Mouse (Mus musculus) ES-Bruce4 (cell line): Measurements from ENCODE around the gene Mkrn2. TPM values are rescaled to one million over a fixed set of nuclear protein-coding genes. Genes with fewer than 3 reads are reported as not detected.
A peak's percentile ranks its signal among the peaks of the same experiment; 100 is the strongest.

ENCODE experiments used
- H3K27ac ChIP-seq: 2 replicates; pipeline ENCODE4 v1.5.1; 2012; ENCODE audit warnings: low read length, inconsistent platforms; ENCODE audit not compliant: insufficient read depth
- H3K27me3 ChIP-seq: 2 replicates; pipeline ENCODE4 v1.6.1; 2012; ENCODE audit warnings: mild to moderate bottlenecking, low read length, inconsistent platforms; ENCODE audit not compliant: control insufficient read depth, poor library complexity, insufficient read depth, severe bottlenecking
- H3K36me3 ChIP-seq: 2 replicates; pipeline ENCODE4 v1.6.1; 2012; ENCODE audit warnings: inconsistent platforms, mild to moderate bottlenecking, low read length, moderate library complexity; ENCODE audit not compliant: control insufficient read depth, poor library complexity, insufficient read depth, severe bottlenecking
- H3K4me1 ChIP-seq: one replicate; pipeline ENCODE4 v1.8.1; 2011; ENCODE audit warnings: low read length; ENCODE audit not compliant: control insufficient read depth, insufficient read depth
- H3K4me3 ChIP-seq: 2 replicates; pipeline ENCODE4 v1.5.1; 2011; ENCODE audit warnings: low read depth, mild to moderate bottlenecking, low read length
- H3K9ac ChIP-seq: 2 replicates; pipeline ENCODE4 v1.6.1; 2012; ENCODE audit warnings: low read depth, mild to moderate bottlenecking, inconsistent platforms; ENCODE audit not compliant: poor library complexity, severe bottlenecking
- H3K9me3 ChIP-seq: replicated peaks from 2 replicates; pipeline ENCODE4 v1.6.1; 2012; ENCODE audit warnings: mild to moderate bottlenecking, low read length, inconsistent platforms; ENCODE audit not compliant: control insufficient read depth, poor library complexity, insufficient read depth, severe bottlenecking
- CTCF ChIP-seq: IDR thresholded peaks from one replicate; pipeline ENCODE4 v1.8.1; 2011; ENCODE audit warnings: low read depth, low read length
- EP300 ChIP-seq: IDR thresholded peaks from 2 replicates; pipeline ENCODE4 v1.6.1; 2011; ENCODE audit warnings: low read depth, low read length; ENCODE audit not compliant: insufficient read depth
- POLR2A ChIP-seq: IDR thresholded peaks from one replicate; pipeline ENCODE4 v1.8.1; 2011; ENCODE audit warnings: low read length; ENCODE audit not compliant: insufficient read depth
- polyA plus RNA-seq: library from polyadenylated mRNA; stranded (reverse); fragments of >200 nt; gene quantifications from 2 replicates; pipeline ENCODE4 v1.2.4, GENCODE M21; 2011; ENCODE audit warnings: low read depth; ENCODE audit not compliant: missing spikeins, insufficient read depth, insufficient read length

The Mkrn2 gene
- 45.1 and 45.8 TPM in 2 replicates for polyA plus RNA-seq

- H3K9ac ChIP-seq: peak within 1 kb of the TSS; percentile 97
- H3K4me3 ChIP-seq: peak within 1 kb of the TSS; percentile 100
- H3K36me3 ChIP-seq: no peaks in the 10 kb centered on the region
- no peaks in the 10 kb centered on the region for H3K9me3 ChIP-seq
- no peaks in the 10 kb centered on the region for H3K27me3 ChIP-seq
- H3K27ac ChIP-seq: no peak within 1 kb of the TSS
- H3K4me1 ChIP-seq: no peaks in the 10 kb centered on the region
- TF ChIP-seq POLR2A (peak; percentile 41), CTCF (no peak), EP300 (0 out of 2 replicates have a peak, but pooled peaks have one; percentile 37)
Measured at GRCm38 (mm10) chr6:115601715-115602523, at the start of gene Mkrn2. Gene Mkrn2, plus strand, starts transcription at chr6:115601902.

GRCm38 (mm10) chr6:115555485-115555884 lies 46.2 kb upstream of the Mkrn2 start:
- H3K9me3 ChIP-seq: no peaks in the 10 kb centered on the region
- H3K4me3 ChIP-seq: no peak overlapping the region
- H3K36me3 ChIP-seq: peaks cover 5% of the 10 kb centered on the region; the same call in 1 of the 2 replicates
- no peak overlapping the region for H3K27ac ChIP-seq
- no peaks in the 10 kb centered on the region for H3K27me3 ChIP-seq
- no peaks in the 10 kb centered on the region for H3K4me1 ChIP-seq
- no peak overlapping the region for H3K9ac ChIP-seq
- TF ChIP-seq POLR2A (no peak), CTCF (no peak), EP300 (no peak)

GRCm38 (mm10) chr6:115558176-115558575 lies 43.5 kb upstream of the Mkrn2 start:
- H3K27ac ChIP-seq: no peak overlapping the region
- no peaks in the 10 kb centered on the region for H3K27me3 ChIP-seq
- H3K9me3 ChIP-seq: no peaks in the 10 kb centered on the region
- H3K9ac ChIP-seq: no peak overlapping the region
- H3K36me3 ChIP-seq: peaks cover 9% of the 10 kb centered on the region; the same call in 1 of the 2 replicates
- H3K4me3 ChIP-seq: no peak overlapping the region
- TF ChIP-seq EP300: no peak
- TF ChIP-seq POLR2A: no peak
- TF ChIP-seq CTCF: no peak
- H3K4me1 ChIP-seq: no peaks in the 10 kb centered on the region

- Histone ChIP-seq H3K36me3 (peaks cover 13% of the 10 kb centered on the region), H3K27me3 (no peaks in the 10 kb centered on the region), H3K27ac (no peak overlapping the region), H3K4me3 (no peak overlapping the region), H3K9me3 (no peaks in the 10 kb centered on the region), H3K9ac (no peak overlapping the region), H3K4me1 (no peaks in the 10 kb centered on the region)
- TF ChIP-seq EP300 (no peak), CTCF (no peak), POLR2A (no peak)
Measured at GRCm38 (mm10) chr6:115559651-115560632, 41.8 kb upstream of the Mkrn2 start.

GRCm38 (mm10) chr6:115565479-115566045 lies 36.1 kb upstream of the Mkrn2 start:
- no peak for TF ChIP-seq CTCF
- TF ChIP-seq EP300: no peak
- no peak for TF ChIP-seq POLR2A
- H3K9me3 ChIP-seq: peaks cover 21% of the 10 kb centered on the region
- peaks cover 21% of the 10 kb centered on the region for H3K36me3 ChIP-seq
- H3K4me1 ChIP-seq: no peaks in the 10 kb centered on the region
- H3K4me3 ChIP-seq: no peak overlapping the region
- H3K27ac ChIP-seq: no peak overlapping the region
- H3K9ac ChIP-seq: no peak overlapping the region
- H3K27me3 ChIP-seq: no peaks in the 10 kb centered on the region
